Mouse (Mus musculus) kidney, embryonic 16.5 days (tissue): ENCODE measurements around the gene Hist2h2ac. TPM values are rescaled to one million over a fixed set of nuclear protein-coding genes. Genes with fewer than 3 reads are reported as not detected.

Experiments used
- ATAC-seq: fragments of 200-750 bp; cut with Nextera tagmentation; 2 replicates; pipeline ENCODE4 v1.8.0; 2017; ENCODE audit warnings: moderate TSS enrichment; ENCODE audit not compliant: low FRiP score, low TSS enrichment
- H3K27ac ChIP-seq: fragments of 300-500 bp; sonication (generic); 2 replicates; pipeline ENCODE4 v1.5.1; 2014; ENCODE audit warnings: low read length
- H3K27me3 ChIP-seq: fragments of 300-500 bp; sonication (generic); 2 replicates; pipeline ENCODE4 v1.6.1; 2014; ENCODE audit warnings: low read length, control low read depth, mixed read lengths; ENCODE audit not compliant: insufficient read depth
- H3K36me3 ChIP-seq: fragments of 300-500 bp; sonication (generic); 2 replicates; pipeline ENCODE4 v1.6.1; 2014; ENCODE audit warnings: low read length, control low read depth, mixed read lengths; ENCODE audit not compliant: insufficient read depth
- H3K4me1 ChIP-seq: fragments of 300-500 bp; sonication (generic); 2 replicates; pipeline ENCODE4 v1.6.1; 2014; ENCODE audit warnings: low read length, control low read depth, mixed read lengths; ENCODE audit not compliant: insufficient read depth
- H3K4me2 ChIP-seq: fragments of 300-500 bp; sonication (generic); replicated peaks from 2 replicates; pipeline ENCODE4 v1.6.1; 2014; ENCODE audit warnings: low read depth, low read length
- H3K4me3 ChIP-seq: fragments of 300-500 bp; sonication (generic); 2 replicates; pipeline ENCODE4 v1.5.1; 2014; ENCODE audit warnings: mild to moderate bottlenecking, low read length
- H3K9ac ChIP-seq: fragments of 300-500 bp; sonication (generic); replicated peaks from 2 replicates; pipeline ENCODE4 v1.6.1; 2014; ENCODE audit warnings: low read length
- H3K9me3 ChIP-seq: fragments of 300-500 bp; sonication (generic); 2 replicates; pipeline ENCODE4 v1.6.1; 2016; ENCODE audit warnings: low read length, control low read depth
- WGBS: fragments of 180-500 bp; shearing (Covaris S2); extraction: QIAGEN DNeasy Blood & Tissue Kit; methylation state at CpG from one replicate; pipeline ENCODE4 v1.1.7; 2014; 5-methylcytosine and 5-hydroxymethylcytosine counted together
- polyA plus RNA-seq: library from polyadenylated mRNA; unstranded; fragments of >200 nt; fragmentation: Nextera tagmentation; extraction: Ambion mirVana; gene quantifications from 2 replicates; pipeline ENCODE4 v1.2.1, GENCODE M21; 2015

Gene Hist2h2ac
- polyA plus RNA-seq, 1 experiment from 2014 or later: 7.5 TPM

- Histone ChIP-seq H3K36me3 (no peaks in the 10 kb centered on the region), H3K4me2 (peak within 1 kb of the TSS; percentile 79), H3K9ac (peak within 1 kb of the TSS; percentile 85), H3K27me3 (no peaks in the 10 kb centered on the region), H3K4me3 (peak within 1 kb of the TSS; percentile 55), H3K4me1 (peaks cover 30% of the 10 kb centered on the region), H3K27ac (peak within 1 kb of the TSS; percentile 99), H3K9me3 (no peaks in the 10 kb centered on the region)
- ATAC-seq: peak; percentile 90
- WGBS: under 1% methylated on average over 40 of the region's 40 CpGs
These were observed 42.4 kb upstream of the Hist2h2ac start, which contains the start of gene Hist2h4 for GRCm38 (mm10) chr3:96262979-96263550. Gene Hist2h4 (minus strand): TSS chr3:96263311.

GRCm38 (mm10) chr3:96262216-96262875 is 41.7 kb upstream of the Hist2h2ac start:
- Histone ChIP-seq H3K4me2 (peak overlapping the region; percentile 79), H3K9me3 (no peaks in the 10 kb centered on the region), H3K9ac (peak overlapping the region; percentile 85), H3K4me1 (peaks cover 23% of the 10 kb centered on the region), H3K4me3 (peak overlapping the region; percentile 55), H3K36me3 (no peaks in the 10 kb centered on the region), H3K27ac (peak overlapping the region; percentile 99), H3K27me3 (no peaks in the 10 kb centered on the region)
- under 1% methylated on average over 19 of the region's 19 CpGs for WGBS
- peak; percentile 87 for ATAC-seq

- no peaks in the 10 kb centered on the region for H3K9me3 ChIP-seq
- H3K4me3 ChIP-seq: peak overlapping the region; percentile 55
- 60% methylated on average over 3 of the region's 3 CpGs for WGBS
- ATAC-seq: no peak
- no peaks in the 10 kb centered on the region for H3K27me3 ChIP-seq
- peak overlapping the region; percentile 85 for H3K9ac ChIP-seq
- peak overlapping the region; percentile 99 for H3K27ac ChIP-seq
- H3K36me3 ChIP-seq: no peaks in the 10 kb centered on the region
- peaks cover 20% of the 10 kb centered on the region for H3K4me1 ChIP-seq
- H3K4me2 ChIP-seq: peak overlapping the region; percentile 79
These were observed 40.9 kb upstream of the Hist2h2ac start for GRCm38 (mm10) chr3:96261623-96262022.

- no peak overlapping the region for H3K4me2 ChIP-seq
- no peaks in the 10 kb centered on the region for H3K36me3 ChIP-seq
- H3K4me3 ChIP-seq: no peak overlapping the region
- H3K9me3 ChIP-seq: no peaks in the 10 kb centered on the region
- H3K9ac ChIP-seq: no peak overlapping the region
- ATAC-seq: no peak
- H3K27me3 ChIP-seq: no peaks in the 10 kb centered on the region
- H3K4me1 ChIP-seq: peaks cover 25% of the 10 kb centered on the region
- no peak overlapping the region for H3K27ac ChIP-seq
- 91% methylated on average over 5 of the region's 5 CpGs for WGBS
These were observed 39.5 kb upstream of the Hist2h2ac start for GRCm38 (mm10) chr3:96260220-96260619.

GRCm38 (mm10) chr3:96257190-96257589 is 36.5 kb upstream of the Hist2h2ac start:
- no peak overlapping the region for H3K4me2 ChIP-seq
- H3K4me1 ChIP-seq: peaks cover 16% of the 10 kb centered on the region
- no peak overlapping the region for H3K4me3 ChIP-seq
- H3K36me3 ChIP-seq: no peaks in the 10 kb centered on the region
- H3K27ac ChIP-seq: no peak overlapping the region
- 74% methylated on average over 3 of the region's 3 CpGs for WGBS
- no peak overlapping the region for H3K9ac ChIP-seq
- ATAC-seq: no peak
- H3K9me3 ChIP-seq: no peaks in the 10 kb centered on the region
- no peaks in the 10 kb centered on the region for H3K27me3 ChIP-seq

- no peak overlapping the region for H3K27ac ChIP-seq
- H3K9me3 ChIP-seq: no peaks in the 10 kb centered on the region
- H3K36me3 ChIP-seq: no peaks in the 10 kb centered on the region
- no peak overlapping the region for H3K4me3 ChIP-seq
- WGBS: 66% methylated on average over 5 of the region's 5 CpGs
- no peak overlapping the region for H3K9ac ChIP-seq
- 0 out of 2 replicates have a peak overlapping the region, but pooled peaks have one; percentile 5 for H3K4me2 ChIP-seq
- H3K4me1 ChIP-seq: peaks cover 8% of the 10 kb centered on the region; the same call in 1 of the 2 replicates
- no peaks in the 10 kb centered on the region for H3K27me3 ChIP-seq
- ATAC-seq: no peak
These were observed 35.4 kb upstream of the Hist2h2ac start for GRCm38 (mm10) chr3:96255926-96256593.

- Histone ChIP-seq H3K27me3 (no peaks in the 10 kb centered on the region), H3K4me1 (peaks cover 11% of the 10 kb centered on the region; the same call in 1 of the 2 replicates), H3K36me3 (no peaks in the 10 kb centered on the region), H3K9ac (no peak overlapping the region; the same call in 1 of the 2 replicates), H3K9me3 (no peaks in the 10 kb centered on the region), H3K27ac (no peak overlapping the region), H3K4me2 (no peak overlapping the region), H3K4me3 (no peak overlapping the region)
- 52% methylated on average over 10 of the region's 10 CpGs for WGBS
- ATAC-seq: no peak
These were observed 34.1 kb upstream of the Hist2h2ac start for GRCm38 (mm10) chr3:96254683-96255355.

GRCm38 (mm10) chr3:96251787-96252186 is 31.1 kb upstream of the Hist2h2ac start:
- no peak overlapping the region for H3K27ac ChIP-seq
- H3K36me3 ChIP-seq: no peaks in the 10 kb centered on the region
- H3K4me3 ChIP-seq: no peak overlapping the region
- H3K4me1 ChIP-seq: peaks cover 32% of the 10 kb centered on the region
- WGBS: 83% methylated on average over 3 of the region's 3 CpGs
- no peak overlapping the region for H3K4me2 ChIP-seq
- no peaks in the 10 kb centered on the region for H3K9me3 ChIP-seq
- no peak for ATAC-seq
- no peaks in the 10 kb centered on the region for H3K27me3 ChIP-seq
- H3K9ac ChIP-seq: no peak overlapping the region

- Histone ChIP-seq H3K27me3 (no peaks in the 10 kb centered on the region), H3K9ac (no peak overlapping the region), H3K27ac (no peak overlapping the region), H3K9me3 (no peaks in the 10 kb centered on the region), H3K4me3 (no peak overlapping the region), H3K36me3 (no peaks in the 10 kb centered on the region), H3K4me1 (peaks cover 28% of the 10 kb centered on the region), H3K4me2 (no peak overlapping the region)
- 46% methylated on average over 3 of the region's 3 CpGs for WGBS
- no peak for ATAC-seq
These were observed 30.2 kb upstream of the Hist2h2ac start for GRCm38 (mm10) chr3:96250890-96251289.
